Mouse (Mus musculus) heart, adult 18-20 months (tissue): ENCODE data around the gene Barx2. TPM values are rescaled to one million over a fixed set of nuclear protein-coding genes. Genes with fewer than 3 reads are reported as not detected.

Source experiments
- DNase-seq, 2 experiments: peaks; one replicate each; pipeline ENCODE4 v3.0.0; 2021 to 2022; ENCODE audit warnings: mixed read lengths in 1 of 2
- long read RNA-seq, 2 experiments: library from polyadenylated mRNA; stranded (forward); transcript quantifications; one replicate each; pipeline ENCODE4 v2.0.0; 2021
- total RNA-seq, 2 experiments: library from RNA; stranded (reverse); gene quantifications; 2 replicates each; pipeline ENCODE4 v1.2.3; 2021

Barx2 gene
- under 1 TPM; 0.25 to 0.28 TPM for total RNA-seq
- long read RNA-seq, experiment 1: 0 reads
- long read RNA-seq, experiment 2: 0 reads

- DNase-seq: peak; percentile 55 to 63
These were observed at the start of gene Barx2 for GRCm38 (mm10) chr9:31912921-31913738. TSS of gene Barx2 (minus strand) at chr9:31913462.

- DNase-seq: peak in 1 of 2 experiments; percentile 6
These were observed 49.0 kb upstream of the Barx2 start for GRCm38 (mm10) chr9:31962265-31962664.

GRCm38 (mm10) chr9:31960488-31960887 lies 47.2 kb upstream of the Barx2 start:
- DNase-seq: no peak

- no peak for DNase-seq
These were observed 44.9 kb upstream of the Barx2 start for GRCm38 (mm10) chr9:31958120-31958519.

GRCm38 (mm10) chr9:31950506-31950905 lies 37.2 kb upstream of the Barx2 start:
- DNase-seq: no peak

- DNase-seq: no peak
These were observed 35.8 kb upstream of the Barx2 start for GRCm38 (mm10) chr9:31949031-31949430.

- DNase-seq: no peak
These were observed 33.8 kb upstream of the Barx2 start for GRCm38 (mm10) chr9:31947051-31947450.

- no peak for DNase-seq
These were observed 29.1 kb upstream of the Barx2 start for GRCm38 (mm10) chr9:31942334-31942733.

GRCm38 (mm10) chr9:31936486-31936885 lies 23.2 kb upstream of the Barx2 start:
- DNase-seq: peak; percentile 58 to 63

- DNase-seq: peak in 1 of 2 experiments; percentile 20
These were observed 18.4 kb upstream of the Barx2 start for GRCm38 (mm10) chr9:31931691-31932090.

- DNase-seq: no peak
These were observed 18.0 kb upstream of the Barx2 start for GRCm38 (mm10) chr9:31931255-31931654.

- no peak for DNase-seq
These were observed 13.5 kb upstream of the Barx2 start for GRCm38 (mm10) chr9:31926766-31927165.

GRCm38 (mm10) chr9:31925830-31926624 lies 12.8 kb upstream of the Barx2 start:
- DNase-seq: peak; percentile 79 to 89

- DNase-seq: peak in 1 of 2 experiments; percentile 4
These were observed 10.3 kb upstream of the Barx2 start for GRCm38 (mm10) chr9:31923529-31923928.

- DNase-seq: no peak
These were observed 6.5 kb upstream of the Barx2 start for GRCm38 (mm10) chr9:31919802-31920201.

- DNase-seq: no peak
These were observed 3.2 kb upstream of the Barx2 start for GRCm38 (mm10) chr9:31916421-31916820.

GRCm38 (mm10) chr9:31914871-31915270 lies 1.6 kb upstream of the Barx2 start:
- DNase-seq: peak in 1 of 2 experiments; percentile 16

- DNase-seq: peak in 1 of 2 experiments; percentile 10
These were observed 703 bp upstream of the Barx2 start for GRCm38 (mm10) chr9:31913739-31914591.

- DNase-seq: no peak
These were observed 725 bp downstream of the Barx2 start for GRCm38 (mm10) chr9:31912553-31912920.

- no peak for DNase-seq
These were observed 3.0 kb downstream of the Barx2 start for GRCm38 (mm10) chr9:31910221-31910620.

GRCm38 (mm10) chr9:31901781-31902180 lies 11.5 kb downstream of the Barx2 start:
- DNase-seq: no peak

GRCm38 (mm10) chr9:31894775-31895320 lies 18.4 kb downstream of the Barx2 start:
- no peak for DNase-seq
